Mouse (Mus musculus): ENCODE measurements at regions not wholly inside any gene's neighbourhood (a gene's known extent, or its start where the extent isn't known, plus 50 kb on each side); places are given as distances from the start of the nearest gene placed in this dataset.
"Not testable (repeated sequence)": the region's sequence is repeated elsewhere in the genome, so short reads cannot be mapped to it uniquely, and the experiment has no call there.

GRCm38 (mm10) chr6:100425551-100425950 is 138.3 kb upstream of the Rybp start:
- DNase-seq (ENCODE audit: low read depth, low spot score): peak; percentile 91

GRCm38 (mm10) chr6:100424788-100425403 is 137.6 kb upstream of the Rybp start:
- peak; percentile 94 for DNase-seq (ENCODE audit: low read depth, low spot score)

GRCm38 (mm10) chr6:100424181-100424580 is 136.9 kb upstream of the Rybp start:
- no peak for DNase-seq (ENCODE audit: low read depth, low spot score)

- peak; percentile 78 for DNase-seq (ENCODE audit: low read depth, low spot score)
These were observed 136.4 kb upstream of the Rybp start for GRCm38 (mm10) chr6:100423636-100424035.

GRCm38 (mm10) chr6:100422603-100423002 is 135.3 kb upstream of the Rybp start:
- peak; percentile 71 for DNase-seq (ENCODE audit: low read depth, low spot score)

- peak; percentile 100 for DNase-seq (ENCODE audit: low read depth, low spot score)
These were observed 134.7 kb upstream of the Rybp start for GRCm38 (mm10) chr6:100421706-100422578.

- peak; percentile 87 for DNase-seq (ENCODE audit: low read depth, low spot score)
These were observed 133.3 kb upstream of the Rybp start for GRCm38 (mm10) chr6:100420602-100421001.

- peak; percentile 82 for DNase-seq (ENCODE audit: low read depth, low spot score)
These were observed 132.7 kb upstream of the Rybp start for GRCm38 (mm10) chr6:100419782-100420540.

GRCm38 (mm10) chr6:100416046-100416445 is 128.8 kb upstream of the Rybp start:
- no peak for DNase-seq (ENCODE audit: low read depth, low spot score)

GRCm38 (mm10) chr6:100415514-100415913 is 128.2 kb upstream of the Rybp start:
- DNase-seq (ENCODE audit: low read depth, low spot score): no peak

GRCm38 (mm10) chr6:100414836-100415235 is 127.6 kb upstream of the Rybp start:
- DNase-seq (ENCODE audit: low read depth, low spot score): no peak

- no peak for DNase-seq (ENCODE audit: low read depth, low spot score)
These were observed 125.2 kb upstream of the Rybp start for GRCm38 (mm10) chr6:100412486-100412885.

GRCm38 (mm10) chr6:100411968-100412367 is 124.7 kb upstream of the Rybp start:
- DNase-seq (ENCODE audit: low read depth, low spot score): no peak

- no peak for DNase-seq (ENCODE audit: low read depth, low spot score)
These were observed 122.9 kb upstream of the Rybp start for GRCm38 (mm10) chr6:100410067-100410631.

GRCm38 (mm10) chr6:100408826-100409225 is 121.5 kb upstream of the Rybp start:
- DNase-seq (ENCODE audit: low read depth, low spot score): no peak

- no peak for DNase-seq (ENCODE audit: low read depth, low spot score)
These were observed 119.2 kb upstream of the Rybp start for GRCm38 (mm10) chr6:100406504-100406903.

GRCm38 (mm10) chr6:100404161-100404560 is 116.9 kb upstream of the Rybp start:
- no peak for DNase-seq (ENCODE audit: low read depth, low spot score)

- peak; percentile 64 for DNase-seq (ENCODE audit: low read depth, low spot score)
These were observed 115.4 kb upstream of the Rybp start for GRCm38 (mm10) chr6:100402716-100403115.

GRCm38 (mm10) chr6:100401728-100402127 is 114.4 kb upstream of the Rybp start:
- DNase-seq (ENCODE audit: low read depth, low spot score): peak; percentile 49

- DNase-seq (ENCODE audit: low read depth, low spot score): not testable (repeated sequence)
These were observed 112.1 kb upstream of the Rybp start for GRCm38 (mm10) chr6:100399387-100399786.

- DNase-seq (ENCODE audit: low read depth, low spot score): no peak
These were observed 109.3 kb upstream of the Rybp start for GRCm38 (mm10) chr6:100396311-100397200.

Measured in ES-CJ7 (cell line).